Mouse (Mus musculus) heart, adult 8-10 months (tissue): ENCODE data around the gene Ppp1r3e. TPM values are rescaled to one million over a fixed set of nuclear protein-coding genes. Genes with fewer than 3 reads are reported as not detected.
A peak's percentile ranks its signal among the peaks of the same experiment; 100 is the strongest.

ENCODE experiments used
- DNase-seq: peaks from one replicate; pipeline ENCODE4 v3.0.0; 2022; ENCODE audit warnings: low spot score
- total RNA-seq, 4 experiments: library from RNA; stranded (reverse); gene quantifications; 2 replicates each; pipeline ENCODE4 v1.2.4; 2022

Ppp1r3e gene
- total RNA-seq = 1 to 10 TPM; 2.9 to 4.2 (median 3.3) TPM

DNA sequence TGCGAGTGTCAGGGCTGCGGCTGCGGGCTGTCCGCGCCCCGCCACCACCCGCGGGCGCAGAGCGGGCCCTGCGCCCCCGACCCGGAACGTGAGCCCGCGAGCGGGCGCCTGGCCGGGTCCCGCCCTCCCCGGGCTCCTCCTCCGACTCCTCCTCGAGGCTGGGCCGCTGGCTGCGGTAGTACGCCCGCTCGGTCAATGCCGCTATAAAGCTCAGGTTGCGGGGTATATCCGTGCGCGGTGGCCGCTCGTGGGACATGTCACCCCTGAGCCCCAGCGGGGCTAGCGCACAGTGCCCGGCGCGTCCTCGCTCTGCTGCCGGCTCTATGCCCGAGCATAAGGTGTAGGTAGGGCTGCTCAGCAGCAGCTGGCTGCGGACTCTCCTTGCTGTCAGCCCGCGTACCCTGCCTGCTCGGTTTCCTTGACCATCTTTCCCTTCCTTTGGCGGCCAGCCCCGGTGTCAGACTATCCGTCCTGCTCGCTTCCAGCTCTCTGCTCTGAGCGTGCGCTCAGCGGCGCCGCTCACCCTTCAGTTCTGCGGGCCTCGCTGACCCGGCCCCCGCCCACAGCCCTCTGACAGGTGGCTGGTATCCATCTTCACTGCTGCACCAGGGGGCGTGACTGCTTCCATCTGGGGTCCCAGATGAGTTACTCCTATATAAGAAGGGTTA is at the start of gene Ppp1r3e:
Gene Ppp1r3e (minus strand): TSS at position 503 of the 668 bp plus-strand sequence.
- peak; percentile 46 for DNase-seq

DNA sequence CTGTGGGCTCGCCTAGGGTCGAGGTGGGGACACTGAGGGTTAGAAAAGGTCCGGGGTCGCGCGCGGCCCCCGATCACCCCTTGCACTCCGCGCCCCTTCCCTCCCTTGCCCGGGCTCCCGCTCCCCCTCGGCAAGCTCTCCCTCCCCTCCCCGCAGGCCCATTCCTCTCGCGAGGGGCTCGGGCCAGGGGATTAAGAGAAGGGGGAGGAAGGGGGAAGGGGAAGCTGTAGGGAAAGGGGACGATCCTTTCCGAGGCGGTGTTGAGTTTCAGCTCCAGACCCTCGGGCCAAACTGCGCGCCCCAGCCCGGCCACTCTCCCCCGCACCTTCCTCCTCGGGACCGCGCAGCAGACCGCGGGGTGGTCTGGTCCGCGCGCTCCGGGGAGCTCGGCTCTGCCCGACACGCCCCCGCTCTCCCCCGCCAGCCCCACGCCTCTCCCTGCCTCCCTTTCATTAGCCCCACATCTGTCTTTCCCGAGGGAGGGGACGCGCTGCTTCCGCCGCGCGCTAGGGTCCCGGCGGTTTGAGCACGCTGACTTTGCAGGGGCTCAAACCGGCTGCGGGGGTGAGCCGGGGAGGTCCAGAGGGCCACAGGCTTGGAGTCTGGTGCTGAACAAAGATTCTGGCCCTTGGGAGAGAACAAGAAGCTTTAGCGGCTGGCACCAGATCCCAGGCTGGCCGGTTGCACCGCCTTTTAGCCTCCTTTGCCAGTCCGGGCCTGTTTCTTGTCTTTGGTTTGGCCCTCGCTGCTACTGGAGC is 49.2 kb upstream of the Ppp1r3e start:
- DNase-seq = peak; percentile 58

DNA sequence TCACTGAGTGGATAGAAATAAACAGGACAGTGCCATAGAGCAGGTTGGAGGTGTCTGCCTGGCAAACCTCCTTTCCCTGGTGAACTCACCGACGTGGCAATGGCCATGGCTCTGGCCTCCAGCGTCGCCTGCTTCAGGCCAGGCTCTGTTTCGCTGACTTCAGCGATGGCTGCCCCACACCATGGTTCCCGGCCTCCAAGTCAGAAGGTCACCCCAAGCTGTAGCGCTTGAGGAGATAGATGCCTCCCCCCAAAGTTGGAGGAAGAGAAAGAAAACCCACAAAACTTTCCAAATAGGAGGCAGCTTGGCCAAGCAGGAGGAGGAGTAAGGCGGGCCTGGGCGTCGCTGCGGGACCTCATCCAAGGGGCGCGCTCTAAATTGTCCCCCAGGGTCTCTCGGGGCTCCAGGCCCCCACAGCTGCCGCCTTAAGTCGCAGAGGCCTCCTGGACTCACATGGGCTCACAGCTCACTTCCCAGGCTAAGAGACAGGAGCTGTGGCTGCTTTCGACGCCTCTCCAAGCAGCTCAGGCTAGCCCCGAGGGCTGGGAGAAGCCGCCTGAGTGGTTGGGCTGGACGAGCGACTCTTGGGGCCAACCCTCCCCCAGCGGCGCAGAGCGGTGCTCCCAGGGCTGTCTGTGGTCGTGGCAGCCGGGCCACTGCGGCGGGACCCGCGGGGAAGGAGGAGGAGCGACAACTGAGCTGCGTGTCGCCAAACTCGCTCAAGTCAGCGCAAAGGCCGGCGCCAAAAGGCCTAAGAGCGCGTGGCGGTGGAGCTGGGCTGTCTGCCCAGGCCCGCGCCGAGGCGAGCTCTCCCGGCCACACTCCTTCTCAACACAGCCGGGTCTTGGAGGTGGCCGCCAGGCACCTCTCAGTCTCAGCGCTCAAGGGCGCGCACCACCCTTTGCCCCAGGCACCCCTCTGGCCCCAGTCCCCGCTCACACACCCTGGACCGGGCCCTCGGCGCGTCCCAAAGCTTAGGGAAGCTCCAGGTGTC is 48.3 kb upstream of the Ppp1r3e start, which contains the start of gene Efs:
Gene Efs (minus strand): TSS at position 778 of the 994 bp plus-strand sequence.
- DNase-seq = no peak

DNA sequence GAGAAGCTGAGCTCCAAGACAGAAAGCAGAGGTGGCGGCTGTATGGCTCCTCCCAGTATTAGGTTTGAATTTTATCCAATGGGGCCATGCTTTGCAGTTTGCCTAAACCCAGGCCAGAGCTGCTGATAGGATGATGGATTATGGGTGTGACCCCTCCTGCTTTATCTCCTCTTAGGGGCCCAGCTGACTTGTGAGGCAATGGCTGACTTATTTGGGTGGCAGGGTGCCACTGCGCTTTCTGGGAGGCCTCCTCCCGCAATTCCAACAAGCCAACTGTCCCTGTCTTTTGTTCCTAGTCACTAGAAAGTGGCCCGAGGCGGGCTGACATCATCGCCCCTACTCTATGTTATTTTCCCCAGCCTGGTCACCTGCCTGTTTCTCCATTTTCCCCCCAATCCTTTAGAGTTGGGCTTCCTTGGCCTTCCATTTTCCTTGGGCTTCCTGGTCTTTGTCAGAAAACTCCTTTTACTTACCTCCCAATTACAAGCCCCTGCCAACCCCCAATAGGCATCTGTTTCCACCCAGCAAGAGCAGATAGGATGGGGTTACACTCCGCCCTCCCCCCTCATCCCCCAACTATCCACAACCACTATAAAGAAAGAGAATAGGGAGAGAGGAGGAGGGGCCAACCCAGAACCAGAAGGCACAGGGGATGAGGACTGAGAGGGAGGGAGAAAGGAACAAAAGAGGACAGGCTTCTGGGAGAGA is 47.4 kb upstream of the Ppp1r3e start:
- peak; percentile 65 for DNase-seq

DNA sequence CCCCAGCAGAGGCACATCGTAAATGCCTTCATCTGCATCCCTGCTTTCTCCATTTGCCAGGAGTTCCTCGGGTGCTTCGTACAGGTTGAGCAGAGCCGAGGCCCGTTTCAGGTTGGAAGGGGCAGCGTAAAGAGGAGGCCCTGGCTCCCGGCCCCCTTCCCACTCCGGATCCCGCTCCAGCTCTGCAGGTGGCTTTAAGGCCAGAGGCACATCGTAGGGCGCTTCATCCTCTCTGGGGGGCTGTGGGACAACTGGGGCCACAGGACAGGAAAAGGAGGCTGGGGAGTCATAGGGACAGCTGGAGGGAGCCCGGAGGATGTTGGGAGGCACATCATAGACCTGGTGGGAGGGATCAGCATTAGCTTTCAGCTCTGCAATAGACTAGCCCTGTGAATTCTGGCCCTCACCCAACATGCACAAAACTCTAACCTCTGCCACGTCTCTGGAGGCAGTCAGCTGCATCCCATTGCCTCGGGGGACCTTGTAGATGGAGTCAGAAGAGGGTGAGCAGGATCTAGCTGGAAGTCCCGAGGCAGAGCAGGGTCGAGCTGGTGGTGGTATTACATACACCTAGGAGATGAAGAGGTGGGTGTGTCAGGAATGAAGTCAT is 42.8 kb upstream of the Ppp1r3e start:
- no peak for DNase-seq

DNA sequence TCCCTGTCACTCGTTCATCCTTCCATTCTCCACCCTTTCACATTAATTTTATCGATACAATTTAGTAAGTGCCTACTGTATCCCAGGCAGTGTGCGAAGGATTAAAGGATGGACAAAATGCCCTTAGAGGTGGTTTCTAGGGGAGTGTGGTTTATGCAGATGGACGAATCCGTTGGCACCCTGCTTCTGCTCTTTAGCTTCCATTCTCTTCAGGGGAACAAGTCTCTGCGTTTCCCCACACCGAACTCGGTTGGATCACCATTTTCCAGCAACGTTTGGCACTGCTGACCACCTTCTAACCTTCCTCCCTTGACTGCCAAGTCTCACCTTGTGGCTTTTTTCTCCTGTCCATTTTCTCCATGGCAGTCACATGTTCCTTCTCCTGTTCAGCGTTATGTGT is 36.0 kb upstream of the Ppp1r3e start:
- DNase-seq = no peak

DNA sequence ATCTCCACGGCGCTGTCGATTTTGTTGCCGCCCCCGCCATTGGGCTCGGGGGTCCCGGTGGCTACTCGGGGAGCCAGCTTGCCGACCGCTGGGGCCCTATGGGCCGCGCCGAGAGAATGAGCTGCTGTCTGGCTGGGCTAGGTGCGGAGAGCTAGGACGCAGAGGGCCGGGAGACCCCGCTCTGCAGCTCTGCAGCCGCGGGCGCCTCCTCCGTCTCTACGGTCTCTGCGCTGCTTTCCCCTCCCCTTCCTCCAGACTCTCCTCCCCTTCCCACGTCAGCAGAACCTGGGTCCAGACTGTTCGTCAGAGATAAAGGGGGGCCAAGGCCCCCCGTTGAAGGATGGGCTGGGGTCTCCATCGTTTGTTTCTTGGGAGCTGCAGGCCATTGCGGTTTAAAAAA is 35.5 kb upstream of the Ppp1r3e start, which contains the start of gene Slc22a17:
Gene Slc22a17 (minus strand): TSS at position 247 of the 400 bp plus-strand sequence.
- DNase-seq = peak; percentile 68

DNA sequence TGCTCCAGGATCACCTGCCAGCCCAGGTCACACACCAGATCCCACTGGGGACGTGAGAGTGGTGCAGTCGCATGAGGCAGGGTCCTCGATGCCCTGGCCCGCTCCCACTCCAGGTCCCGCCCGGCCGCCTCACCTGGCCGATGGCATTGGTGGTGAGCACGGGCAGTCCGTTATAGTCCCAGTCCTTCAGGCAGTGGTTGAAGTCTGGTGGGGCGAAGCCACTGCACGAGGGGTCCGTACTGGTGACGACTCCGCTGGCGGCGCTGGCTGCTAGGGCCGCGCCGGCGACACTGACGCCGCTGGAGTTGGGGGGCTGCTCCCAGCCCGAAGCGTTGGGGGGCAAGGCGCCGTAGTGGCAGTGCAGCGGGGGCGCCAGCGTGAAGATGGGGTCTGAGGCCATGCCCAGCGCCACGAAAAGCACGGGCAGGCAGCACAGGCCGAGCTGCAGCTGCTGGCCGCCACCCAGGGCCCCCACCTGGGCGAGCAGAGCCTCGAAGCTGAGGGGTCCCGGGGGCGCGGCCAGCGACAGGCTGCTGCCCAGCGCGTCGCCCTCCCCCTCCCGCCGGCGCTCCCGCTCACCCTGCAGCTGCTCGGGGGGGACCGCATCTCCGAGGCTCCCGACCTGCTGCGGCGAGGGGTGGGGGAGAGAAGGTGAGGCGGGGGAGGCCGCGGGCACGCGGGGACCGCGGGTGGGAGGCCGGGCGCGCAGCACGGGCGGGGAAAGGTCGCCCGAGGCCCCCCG is 34.9 kb upstream of the Ppp1r3e start:
- no peak for DNase-seq

DNA sequence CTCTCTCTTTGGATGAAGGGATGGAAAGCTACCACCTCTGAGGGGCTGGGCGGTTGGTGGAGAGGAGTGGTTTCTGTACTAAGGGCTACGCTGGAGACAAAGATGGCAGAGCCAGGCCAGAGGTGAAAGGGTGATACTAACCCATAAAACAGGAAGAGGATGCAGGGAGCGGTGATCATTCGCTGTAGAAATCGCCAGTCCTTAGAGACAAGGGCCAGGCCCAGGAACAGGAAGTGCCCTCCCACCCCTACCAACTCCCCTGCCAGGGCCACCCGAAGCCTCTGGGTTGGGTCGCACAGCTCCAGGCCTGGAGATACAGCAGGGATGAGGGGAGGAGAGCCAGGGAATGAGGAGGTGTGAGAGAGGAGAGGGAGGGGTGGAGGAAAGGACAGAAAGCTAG is 31.3 kb upstream of the Ppp1r3e start:
- DNase-seq = no peak

DNA sequence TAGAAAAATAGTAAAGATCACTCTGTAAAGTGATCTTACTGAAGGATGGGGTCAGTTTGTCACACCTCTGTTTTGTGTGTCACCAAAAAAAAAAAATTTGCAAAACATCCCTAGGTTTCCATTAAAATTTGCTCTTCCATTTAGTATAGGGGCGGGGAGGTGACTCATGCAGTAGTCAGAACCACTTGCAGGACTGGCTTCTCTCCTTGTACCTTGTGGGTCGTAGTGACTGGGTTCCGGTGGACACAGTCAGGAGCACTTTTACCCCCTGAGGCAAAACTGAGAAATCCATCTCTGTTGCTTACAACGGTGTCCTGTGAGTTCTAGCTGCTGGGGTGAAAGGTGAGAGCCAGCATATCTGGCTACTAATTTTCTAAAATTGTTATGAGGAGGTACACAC is 26.3 kb upstream of the Ppp1r3e start:
- DNase-seq = no peak

DNA sequence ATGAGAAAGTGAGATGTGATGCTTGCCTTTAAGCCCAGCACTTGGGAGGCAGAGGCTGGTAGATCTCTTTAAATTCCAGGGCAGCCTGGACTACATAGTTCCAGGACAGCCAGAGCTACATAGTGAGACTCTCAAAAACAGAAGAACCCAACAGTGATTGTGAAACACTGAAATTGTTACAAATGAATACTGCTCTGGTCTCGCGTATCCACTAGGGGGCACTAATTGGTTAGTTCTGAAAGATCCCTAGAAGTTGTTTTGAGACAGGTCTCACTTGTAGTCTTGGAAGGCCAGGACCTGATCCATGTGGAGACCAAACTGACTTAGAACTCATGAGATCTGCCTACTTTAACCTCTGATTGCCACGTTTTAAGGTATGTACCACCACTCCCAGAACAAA is 23.0 kb upstream of the Ppp1r3e start:
- DNase-seq = peak; percentile 84

DNA sequence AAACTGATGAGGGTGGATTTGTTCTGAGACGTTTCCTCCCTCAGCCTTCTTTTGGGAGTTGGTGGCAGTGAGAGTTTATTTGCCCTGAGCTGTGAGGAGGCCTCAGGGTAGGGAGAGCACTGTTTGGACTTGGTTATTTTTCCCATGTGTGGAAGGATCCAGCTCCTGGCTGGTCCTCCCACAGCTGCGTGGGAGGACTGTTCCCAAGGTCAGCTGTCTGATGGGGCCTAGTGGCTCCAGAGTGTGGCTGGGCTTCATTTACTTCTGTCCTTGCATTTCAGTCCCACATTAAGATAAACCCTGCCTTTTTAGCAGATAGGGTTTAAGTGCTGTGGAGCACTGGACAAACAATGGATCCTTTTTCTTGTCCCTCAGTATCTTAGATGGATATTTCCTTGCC is 20.1 kb upstream of the Ppp1r3e start:
- DNase-seq = no peak

DNA sequence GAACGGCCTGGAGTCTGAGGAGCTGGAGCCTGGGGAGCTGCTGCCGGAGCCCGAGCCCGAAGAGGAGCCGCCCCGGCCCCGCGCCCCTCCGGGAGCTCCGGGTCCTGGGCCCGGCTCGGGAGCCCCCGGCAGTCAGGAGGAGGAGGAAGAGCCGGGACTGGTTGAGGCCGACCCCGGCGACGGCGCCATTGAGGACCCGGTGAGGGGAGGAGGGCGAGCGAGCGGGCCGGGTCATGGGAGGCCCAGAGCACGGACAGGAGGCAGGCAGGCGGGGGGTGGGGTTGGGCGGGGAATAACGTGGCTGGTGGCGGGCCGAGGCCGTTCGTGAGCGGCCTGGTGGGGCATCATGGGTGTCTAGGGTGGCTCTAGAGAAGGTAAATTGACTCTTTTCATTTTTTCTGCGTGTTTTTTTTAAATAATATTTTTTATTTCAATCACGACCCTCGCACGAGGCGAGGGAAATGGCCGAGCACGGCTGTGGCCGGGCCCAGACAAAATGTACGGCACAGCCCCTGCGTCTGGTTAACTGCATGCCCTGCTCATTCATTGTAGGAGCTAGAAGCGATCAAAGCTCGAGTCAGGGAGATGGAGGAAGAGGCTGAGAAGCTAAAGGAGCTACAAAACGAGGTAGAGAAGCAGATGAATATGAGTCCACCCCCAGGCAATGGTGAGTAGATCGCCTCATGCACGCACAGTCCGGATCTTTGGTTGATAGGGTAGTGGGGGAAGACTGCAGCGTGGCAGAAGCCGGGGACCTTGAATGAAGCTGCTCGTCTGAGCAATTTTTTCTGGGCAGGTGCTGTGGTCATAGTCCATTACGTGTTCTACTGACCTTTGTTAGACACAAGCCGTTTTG is 17.2 kb upstream of the Ppp1r3e start:
- DNase-seq = peak; percentile 53

DNA sequence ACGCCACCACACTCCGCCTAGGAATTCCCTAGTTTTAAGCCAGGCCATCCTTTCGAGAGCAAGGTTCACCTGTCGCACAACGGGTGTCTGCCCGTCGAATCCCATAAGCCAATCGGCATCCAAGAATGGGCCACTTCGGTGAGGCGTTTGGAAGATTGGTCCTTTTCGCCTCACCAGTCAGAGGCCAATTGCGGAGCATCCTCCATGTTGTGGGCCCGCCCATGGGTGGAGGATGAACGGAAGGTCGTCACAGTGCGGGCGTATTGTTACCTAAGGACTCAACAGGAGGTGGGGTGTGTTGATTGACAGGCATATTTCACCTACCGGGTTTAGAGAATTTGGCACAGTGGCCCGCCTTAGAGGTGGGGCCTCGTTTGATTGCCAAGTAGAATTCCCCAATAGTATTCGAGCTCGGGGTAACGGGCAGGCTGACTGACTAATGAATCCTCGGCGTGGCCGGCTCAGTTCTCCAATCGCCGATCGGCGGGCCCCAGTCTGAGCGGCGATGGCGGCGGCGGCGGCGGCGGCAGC is 16.4 kb upstream of the Ppp1r3e start:
- DNase-seq = peak; percentile 100

DNA sequence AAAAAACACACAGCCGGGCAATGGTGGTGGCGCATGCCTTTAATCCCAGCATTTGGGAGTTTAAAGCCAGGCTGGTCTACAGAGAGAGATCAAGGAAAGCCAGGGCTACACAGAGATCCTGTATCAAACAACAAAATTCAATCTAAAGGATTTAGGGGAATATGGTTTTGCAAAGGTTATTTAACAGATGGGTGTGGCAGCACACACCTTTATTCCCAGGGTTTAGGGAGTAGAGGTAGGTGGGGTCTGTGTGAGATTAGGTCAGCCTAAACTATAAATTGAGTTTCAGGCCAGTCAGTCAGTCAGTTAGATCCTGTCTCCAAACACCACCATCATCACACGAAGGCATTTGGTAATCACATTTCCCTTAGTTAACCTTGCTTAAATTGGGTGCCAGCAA is 14.8 kb upstream of the Ppp1r3e start, which contains the start of gene Pabpn1:
Gene Pabpn1 (plus strand): TSS at position 301 of the 400 bp plus-strand sequence.
- DNase-seq = no peak

DNA sequence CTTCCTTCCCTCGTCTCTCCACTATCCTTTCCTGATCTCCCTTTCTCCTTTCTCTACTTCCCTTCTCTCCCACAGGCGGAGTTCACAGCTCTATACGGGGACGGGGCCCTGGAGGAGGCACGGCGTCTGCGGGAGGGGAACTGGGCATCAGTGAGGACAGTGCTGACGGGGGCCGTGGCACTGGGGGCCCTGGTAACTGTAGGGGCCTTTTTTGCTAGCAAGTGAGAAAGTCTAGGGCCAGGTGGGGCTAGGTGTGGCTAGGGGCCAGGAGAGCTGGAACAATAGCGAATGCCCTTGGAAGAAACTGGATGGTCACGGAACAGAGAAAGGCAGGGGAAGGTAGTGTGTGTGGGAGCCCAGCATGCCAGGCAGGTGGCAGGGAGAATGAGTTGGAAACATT is 8.0 kb upstream of the Ppp1r3e start:
- no peak for DNase-seq

DNA sequence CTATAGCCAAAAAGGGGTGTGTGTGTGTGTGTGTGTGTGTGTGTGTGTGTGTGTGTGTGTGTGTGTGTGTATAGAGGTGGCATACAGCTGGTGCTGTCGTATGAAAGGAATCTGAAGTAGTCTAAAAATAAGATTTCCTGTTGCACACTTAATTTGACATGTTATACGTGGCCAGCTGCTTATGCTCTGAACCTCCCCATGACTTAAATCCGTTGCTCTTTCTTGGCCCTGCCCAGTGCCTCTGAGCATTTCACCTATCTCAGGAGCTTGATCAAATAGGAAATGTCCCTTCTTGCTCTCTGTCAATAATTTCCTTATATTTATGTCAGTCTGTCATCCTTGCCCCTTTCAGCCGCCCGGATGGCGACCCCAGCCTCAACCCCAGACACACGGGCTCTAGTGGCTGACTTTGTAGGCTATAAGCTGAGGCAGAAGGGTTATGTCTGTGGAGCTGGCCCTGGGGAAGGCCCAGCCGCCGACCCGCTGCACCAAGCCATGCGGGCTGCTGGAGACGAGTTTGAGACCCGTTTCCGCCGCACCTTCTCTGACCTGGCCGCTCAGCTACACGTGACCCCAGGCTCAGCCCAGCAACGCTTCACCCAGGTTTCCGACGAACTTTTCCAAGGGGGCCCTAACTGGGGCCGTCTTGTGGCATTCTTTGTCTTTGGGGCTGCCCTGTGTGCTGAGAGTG is 6.8 kb upstream of the Ppp1r3e start:
- DNase-seq = no peak
